Mouse (Mus musculus): ENCODE results near the gene Omp.

Omp gene

DNA sequence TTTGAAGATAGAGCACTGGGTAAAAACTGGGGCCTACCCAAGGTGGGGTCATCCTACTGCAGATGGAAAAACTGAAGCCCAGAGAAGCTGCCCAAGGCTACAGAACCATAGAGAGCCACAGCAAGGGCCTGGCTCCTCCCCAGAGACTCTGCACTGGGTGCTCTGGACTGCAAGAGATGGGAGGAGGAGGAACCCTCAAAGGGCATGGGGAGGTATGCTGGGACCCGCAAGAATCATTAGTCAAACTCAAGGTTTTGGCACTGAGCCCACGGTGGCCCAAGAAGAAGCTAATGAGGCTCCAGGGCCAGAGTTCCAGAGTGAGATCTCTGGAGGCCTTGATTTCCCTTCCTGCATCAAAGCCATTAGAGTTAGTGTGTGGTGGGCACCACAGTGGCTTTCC, 7.3 kb downstream of the Omp start:
- no peak for DNase-seq

- no peak for DNase-seq
Measured at GRCm38 (mm10) chr7:98137583-98137982, 7.7 kb downstream of the Omp start.

- DNase-seq: no peak
Measured at GRCm38 (mm10) chr7:98131751-98132150, 13.6 kb downstream of the Omp start.

GRCm38 (mm10) chr7:98125473-98125872, 19.8 kb downstream of the Omp start:
- DNase-seq: peak; percentile 59

DNA sequence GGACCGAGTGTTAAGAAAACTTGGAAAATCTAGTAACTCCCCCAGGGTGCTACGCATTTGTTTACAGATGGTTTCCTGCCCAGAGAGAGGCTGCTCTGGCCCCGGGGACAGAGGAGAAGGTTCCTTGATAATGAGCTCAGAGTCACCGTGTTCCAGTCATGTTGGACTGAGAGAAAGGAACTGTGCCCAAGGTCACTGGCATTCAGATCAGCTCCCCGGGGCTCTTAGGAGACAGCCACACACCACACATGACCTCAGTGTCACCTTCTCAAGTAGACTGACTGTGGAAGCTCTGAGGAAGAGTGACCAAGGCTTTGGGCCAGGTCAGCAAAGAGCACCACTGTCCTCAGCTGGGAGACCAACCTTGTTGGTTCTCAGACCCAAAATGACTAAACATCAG, 20.6 kb downstream of the Omp start:
- no peak for DNase-seq

GRCm38 (mm10) chr7:98121673-98122072, 23.6 kb downstream of the Omp start:
- no peak for DNase-seq

- DNase-seq: no peak
Measured at GRCm38 (mm10) chr7:98121241-98121640, 24.1 kb downstream of the Omp start.

GRCm38 (mm10) chr7:98120325-98120724, 25.0 kb downstream of the Omp start:
- peak; percentile 83 for DNase-seq

- no peak for DNase-seq
Measured at GRCm38 (mm10) chr7:98119961-98120232, 25.4 kb downstream of the Omp start.

DNA sequence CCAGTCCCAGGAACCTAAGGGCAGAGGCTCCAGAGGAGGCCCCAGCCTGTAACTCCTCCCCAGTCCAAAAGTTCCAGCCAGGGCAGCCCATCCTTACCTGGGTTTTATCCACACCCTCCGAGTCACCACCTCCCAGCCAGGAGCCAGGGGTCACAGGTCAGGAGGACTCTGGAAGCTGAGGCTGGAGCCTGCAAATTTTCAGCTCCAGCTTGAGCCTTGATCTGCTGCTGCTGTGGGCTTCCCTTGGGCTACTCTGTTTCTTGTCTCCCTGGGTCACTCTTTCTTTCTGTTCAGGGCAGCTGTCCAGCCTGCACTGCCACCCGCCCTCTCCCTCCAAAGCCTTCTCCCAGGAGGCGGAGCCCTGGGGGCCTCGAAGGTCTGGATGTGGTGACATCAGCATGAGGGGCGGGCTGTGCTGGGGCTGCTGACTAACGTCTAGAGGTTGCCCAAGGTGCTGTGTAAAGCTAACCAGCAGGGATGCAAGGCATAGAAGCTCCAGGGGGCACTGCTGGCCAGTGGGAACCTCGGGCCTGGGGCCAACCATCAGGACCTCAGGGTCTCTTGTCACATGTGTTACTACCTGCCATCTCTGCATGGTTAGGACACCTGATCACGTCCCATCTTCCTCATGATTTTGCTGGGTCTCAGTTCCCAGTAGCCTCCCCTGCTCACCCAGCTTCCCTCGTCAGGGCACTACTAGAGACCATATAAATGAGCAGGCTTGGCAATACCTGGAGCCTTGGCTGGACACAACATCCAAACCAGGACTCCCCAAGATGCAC, 25.9 kb downstream of the Omp start, which contains the start of gene Myo7a:
Gene Myo7a (minus strand): TSS at position 346 of the 782 bp plus-strand sequence.
- peak; percentile 75 for DNase-seq

GRCm38 (mm10) chr7:98117012-98117660, 28.2 kb downstream of the Omp start:
- DNase-seq: peak; percentile 90

DNA sequence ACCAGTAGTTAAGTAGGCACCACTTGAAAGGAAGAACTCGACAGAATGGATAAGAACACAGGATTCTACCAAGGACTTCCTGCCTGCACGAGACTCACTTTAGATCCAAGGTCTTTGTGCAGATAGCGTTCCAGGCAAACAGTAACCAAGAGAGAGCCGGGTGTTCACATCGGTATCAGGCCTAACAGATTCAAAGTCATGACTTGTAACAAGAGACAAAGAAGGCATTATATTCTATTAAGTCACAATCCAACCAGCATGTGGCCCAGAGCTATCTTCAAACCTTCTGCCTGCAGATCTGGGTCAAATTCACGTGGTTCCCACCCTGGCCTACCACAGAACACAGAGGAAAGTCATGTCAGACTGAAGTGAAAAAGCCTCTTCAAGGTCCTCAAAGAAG, 30.6 kb downstream of the Omp start:
- DNase-seq: no peak

GRCm38 (mm10) chr7:98111233-98111632, 34.1 kb downstream of the Omp start:
- no peak for DNase-seq

- no peak for DNase-seq
Measured at GRCm38 (mm10) chr7:98109771-98110170, 35.5 kb downstream of the Omp start.

- DNase-seq: no peak
Measured at GRCm38 (mm10) chr7:98108636-98109430, 36.5 kb downstream of the Omp start.

DNA sequence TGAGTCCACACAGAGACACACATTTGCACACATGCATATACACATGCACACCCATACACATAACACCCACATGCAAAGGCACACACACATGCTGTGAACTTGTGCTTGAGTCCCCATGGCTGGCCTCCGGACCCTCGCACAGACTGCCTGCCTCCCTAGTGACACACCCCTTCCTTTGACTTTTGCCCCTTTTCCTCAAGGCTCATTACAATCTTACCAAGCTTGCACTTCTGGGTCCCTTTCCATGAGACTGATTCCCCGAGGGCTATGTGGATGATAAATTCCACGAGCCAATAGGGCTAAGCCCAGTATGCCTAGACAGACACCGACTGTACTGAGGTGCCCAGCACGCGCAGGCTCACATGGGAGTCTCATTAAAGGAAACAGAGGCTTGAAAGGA, 39.0 kb downstream of the Omp start:
- peak; percentile 24 for DNase-seq

- peak; percentile 69 for DNase-seq
Measured at GRCm38 (mm10) chr7:98104481-98105435, 40.5 kb downstream of the Omp start.

DNA sequence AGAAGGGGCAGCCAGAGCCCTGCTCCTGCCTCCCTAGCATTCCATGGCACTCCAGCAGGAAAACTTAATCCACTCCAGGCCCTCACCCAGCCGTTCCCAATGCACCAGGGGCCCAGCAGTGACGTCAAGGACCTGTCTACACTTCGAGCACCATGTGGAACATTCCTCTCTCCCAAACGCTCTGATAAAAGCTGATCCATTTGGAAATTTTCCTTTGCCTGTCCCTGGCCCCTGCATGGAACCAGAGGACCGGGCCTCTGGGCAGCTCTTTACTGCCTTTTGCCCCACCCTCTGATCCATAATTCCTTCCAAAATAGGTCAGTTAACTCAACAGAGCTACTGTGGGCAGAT, 41.4 kb downstream of the Omp start:
- peak; percentile 12 for DNase-seq

DNA sequence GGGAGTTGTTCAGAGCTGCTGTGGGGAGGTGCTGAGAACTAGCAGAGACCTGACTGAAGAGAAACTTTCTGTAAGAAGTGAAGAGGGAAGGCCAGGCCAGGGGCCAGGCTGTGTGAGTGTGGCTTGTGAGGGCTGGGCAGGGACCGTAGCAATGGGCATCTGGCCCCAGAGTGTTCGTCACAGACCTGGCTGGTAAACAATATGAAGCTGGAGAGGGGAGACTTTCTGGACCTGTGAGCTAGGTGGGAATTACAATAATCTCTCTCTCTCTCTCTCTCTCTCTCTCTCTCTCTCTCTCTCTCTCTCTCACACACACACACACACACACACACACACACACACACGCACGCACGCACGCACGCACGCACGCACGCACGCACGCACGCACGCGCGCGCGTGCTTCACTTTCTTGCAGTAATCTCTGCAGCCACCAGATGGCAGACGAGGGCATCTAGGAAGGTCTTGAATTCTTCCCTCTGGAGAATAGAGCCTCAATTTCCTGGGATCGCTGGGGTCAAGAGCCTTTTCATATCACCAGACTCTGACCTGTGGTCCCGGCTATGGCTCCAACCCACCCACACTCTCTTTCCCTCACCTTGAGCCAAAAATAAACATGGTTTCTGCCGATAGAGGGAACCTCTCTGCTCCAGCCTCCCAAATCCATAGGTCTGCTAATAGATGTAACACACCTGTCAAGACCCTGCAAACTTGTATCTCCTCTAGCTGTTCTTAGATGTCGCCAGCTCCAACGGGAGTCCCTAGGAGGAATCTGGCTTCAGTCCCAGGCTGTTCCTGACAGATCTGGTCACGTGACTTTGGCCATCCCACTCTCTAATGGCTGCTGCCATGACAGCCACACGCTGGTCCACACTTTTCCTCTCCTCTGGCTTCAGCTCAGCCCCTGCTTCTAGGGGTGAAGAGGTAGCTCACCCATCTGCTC, 42.0 kb downstream of the Omp start:
- DNase-seq: peak; percentile 87

DNA sequence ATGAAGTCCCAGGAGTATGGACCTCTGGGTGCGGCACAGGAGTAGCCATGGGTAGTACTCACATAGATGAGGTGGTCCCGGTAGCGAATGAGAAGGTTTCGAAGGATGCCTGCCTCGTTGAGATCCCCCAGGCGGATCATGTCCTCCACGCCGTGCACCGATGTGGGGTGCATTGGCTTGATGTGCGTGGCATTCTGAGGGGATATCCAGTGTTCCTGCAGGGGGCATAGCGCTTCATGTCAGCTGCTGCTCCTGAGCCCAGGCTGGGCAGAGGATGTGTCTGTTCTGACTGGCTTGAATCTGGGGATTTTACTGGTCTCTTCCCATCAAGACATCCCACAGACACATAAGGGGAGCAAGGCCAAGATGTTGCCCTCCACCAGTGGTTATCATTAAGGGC, 42.8 kb downstream of the Omp start:
- no peak for DNase-seq

- no peak for DNase-seq
Measured at GRCm38 (mm10) chr7:98097557-98097956, 47.7 kb downstream of the Omp start.

GRCm38 (mm10) chr7:98095852-98096251, 49.5 kb downstream of the Omp start:
- no peak for DNase-seq
